Mouse (Mus musculus): ENCODE measurements around the gene Iqsec3. TPM values are rescaled to one million over a fixed set of nuclear protein-coding genes. Genes with fewer than 3 reads are reported as not detected.

Iqsec3 gene
- total RNA-seq, 2 experiments from 2014 or later, result 101 to 112 TPM

DNA sequence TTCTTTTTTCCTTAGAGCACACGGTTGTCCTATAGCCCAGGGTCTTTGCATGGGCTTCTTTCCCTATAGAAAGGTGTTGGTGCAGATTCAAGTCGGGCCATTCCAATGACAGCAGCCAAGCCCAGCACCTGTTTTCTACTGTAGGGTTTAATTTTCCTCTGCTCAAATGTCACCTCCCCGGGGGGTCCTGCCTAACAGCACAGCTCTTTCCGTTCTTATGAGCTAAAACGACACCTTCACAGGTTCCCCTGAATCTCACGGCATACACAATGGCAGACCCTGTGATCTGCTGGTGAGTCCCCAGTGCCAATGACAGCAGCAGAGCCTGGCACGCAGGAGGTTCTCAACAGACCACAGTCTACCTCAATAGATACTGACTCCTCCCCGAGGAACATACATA is 16.1 kb downstream of the Iqsec3 start:
- intact Hi-C loops (cut with DNase I), result no loop called here
- no peak for DNase-seq (ENCODE audit: low spot score in 2 of 2)

DNA sequence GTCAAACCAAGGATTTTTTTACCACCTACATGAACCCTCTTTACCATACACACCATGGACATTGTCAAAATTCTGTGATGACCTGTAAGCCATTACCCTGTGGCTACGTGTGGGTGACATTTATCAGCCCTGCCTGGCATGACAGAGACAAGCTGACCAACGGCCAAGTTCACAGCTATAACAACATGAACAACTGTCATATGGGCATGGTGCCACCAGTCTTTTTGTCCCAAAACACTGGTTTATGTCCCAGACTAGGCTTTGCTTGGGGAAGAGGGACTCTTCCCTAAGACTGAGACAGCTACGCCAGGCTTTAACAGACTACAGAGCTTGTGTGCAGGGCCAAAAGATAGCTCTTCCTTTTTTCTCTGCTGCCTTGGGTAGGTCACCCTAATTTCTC is 16.8 kb downstream of the Iqsec3 start:
- no peak for DNase-seq (ENCODE audit: low spot score in 2 of 2)
- intact Hi-C loops (cut with DNase I), result no loop called here

DNA sequence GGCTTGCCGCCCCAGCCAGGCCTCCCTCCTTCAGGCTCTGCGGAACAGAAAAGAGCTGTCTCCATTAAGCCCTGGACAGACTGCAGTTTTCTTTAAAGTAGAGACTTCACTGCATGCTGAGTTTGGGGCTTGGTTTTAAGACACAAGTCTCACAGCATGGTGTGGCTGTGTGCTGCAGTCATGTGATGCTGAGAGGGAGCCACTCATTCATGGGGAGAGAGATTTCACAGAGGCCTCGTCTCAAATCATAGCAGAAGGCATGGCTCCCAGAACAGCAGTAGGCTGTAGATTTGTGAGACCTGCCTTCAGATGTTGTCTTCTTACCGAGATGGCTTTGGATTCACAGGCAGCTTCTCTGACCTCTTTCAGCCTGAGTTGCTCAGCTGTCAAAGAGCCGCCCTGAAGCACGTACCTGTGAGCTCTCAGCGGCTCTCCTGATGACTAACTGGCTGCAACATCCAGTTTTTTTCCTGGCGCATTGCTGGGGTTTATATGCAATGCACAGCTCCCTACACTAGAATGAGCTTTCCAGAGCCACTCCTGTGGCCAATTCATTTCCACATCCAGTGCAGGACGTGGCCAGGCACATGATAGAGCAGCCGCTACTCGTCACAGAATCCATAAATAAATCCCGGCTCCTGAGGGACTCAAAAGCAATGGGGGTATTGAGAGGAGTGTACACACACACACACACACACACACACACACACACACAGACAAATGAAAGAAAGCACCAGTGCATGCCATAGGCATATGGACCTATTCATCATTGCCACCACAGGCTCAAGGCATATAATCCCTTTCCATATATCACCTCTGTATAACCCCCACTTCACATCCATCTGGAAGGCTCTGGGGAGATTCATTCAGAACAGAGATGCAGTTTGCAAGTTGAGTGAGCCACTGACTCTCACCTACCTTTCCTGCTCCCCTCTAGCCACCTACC is 18.7 kb downstream of the Iqsec3 start:
- DNase-seq (ENCODE audit: low spot score in 2 of 2), result no peak
- intact Hi-C loops (cut with DNase I), result no loop called here

DNA sequence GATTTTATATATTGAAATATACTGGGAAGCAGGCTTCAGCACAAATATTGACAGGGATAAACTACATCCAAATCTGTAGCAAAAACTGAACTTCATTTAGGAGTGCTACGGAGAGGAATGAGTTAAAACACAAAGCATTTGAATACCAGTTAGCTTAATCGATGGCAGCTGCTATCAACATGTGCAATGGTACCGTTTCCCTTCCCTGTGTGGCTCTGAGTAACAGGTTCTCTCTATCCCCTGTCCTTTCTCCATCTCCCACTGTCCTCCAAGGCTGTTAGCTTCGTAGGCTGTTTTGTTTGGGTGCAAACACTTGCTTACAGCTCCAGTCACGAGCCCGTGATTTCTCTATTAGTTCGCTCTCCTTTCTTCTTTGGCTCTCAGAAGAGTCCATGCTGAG is 19.7 kb downstream of the Iqsec3 start:
- DNase-seq (ENCODE audit: low spot score in 2 of 2), result no peak
- intact Hi-C loops (cut with DNase I), result no loop called here

DNA sequence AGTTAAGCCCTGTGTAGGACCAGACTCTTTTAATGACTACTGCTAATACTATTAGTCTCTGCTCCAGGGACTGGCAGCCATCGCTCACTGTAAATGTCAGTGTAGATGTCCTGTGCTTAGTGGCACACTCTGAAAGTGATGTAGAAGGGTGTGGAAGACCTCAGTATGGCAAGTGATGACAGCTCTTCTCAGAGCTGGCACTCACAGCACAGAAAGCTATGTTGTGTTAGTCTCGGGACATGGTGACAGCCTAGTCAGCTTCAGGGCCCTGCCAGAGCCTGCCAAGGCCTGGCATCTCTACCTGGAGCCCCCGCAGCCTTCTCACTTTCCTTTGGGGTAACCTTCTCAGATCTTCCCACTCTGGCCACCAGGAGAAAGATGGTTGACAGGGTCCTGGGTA is 21.8 kb downstream of the Iqsec3 start:
- intact Hi-C loops (cut with DNase I), result no loop called here

DNA sequence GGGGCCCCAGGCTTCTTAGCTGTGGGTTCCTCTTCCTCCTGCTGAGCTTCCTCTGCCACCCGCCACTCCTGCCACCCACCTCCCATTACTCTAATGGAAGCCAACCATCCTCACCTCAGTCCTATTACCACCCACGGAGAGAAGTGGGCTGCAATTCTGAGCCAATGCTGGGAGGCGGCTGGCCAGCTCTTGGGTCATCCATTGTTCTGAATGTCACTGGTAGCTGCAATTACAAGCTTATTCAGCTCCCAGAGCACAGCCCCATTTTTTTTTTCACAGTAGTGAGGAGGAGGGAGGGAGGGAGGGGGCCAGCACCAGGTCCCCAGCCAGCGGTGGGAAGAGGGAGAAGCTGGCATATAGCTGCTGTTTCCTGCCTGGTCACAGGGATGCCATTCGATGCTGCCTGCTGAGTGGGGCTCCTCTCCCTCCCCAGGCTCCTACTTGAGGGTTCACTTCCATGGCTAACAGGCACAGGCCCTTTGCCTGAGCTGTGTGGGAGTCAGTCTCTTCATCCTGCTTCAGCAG is 32.7 kb downstream of the Iqsec3 start:
- intact Hi-C loops (cut with DNase I), result no loop called here
- DNase-seq (ENCODE audit: low spot score in 2 of 2), result no peak

More for the DNA sequence above, 21.8 kb downstream of the Iqsec3 start:
- no peak for DNase-seq (ENCODE audit: low spot score in 2 of 2)

DNA sequence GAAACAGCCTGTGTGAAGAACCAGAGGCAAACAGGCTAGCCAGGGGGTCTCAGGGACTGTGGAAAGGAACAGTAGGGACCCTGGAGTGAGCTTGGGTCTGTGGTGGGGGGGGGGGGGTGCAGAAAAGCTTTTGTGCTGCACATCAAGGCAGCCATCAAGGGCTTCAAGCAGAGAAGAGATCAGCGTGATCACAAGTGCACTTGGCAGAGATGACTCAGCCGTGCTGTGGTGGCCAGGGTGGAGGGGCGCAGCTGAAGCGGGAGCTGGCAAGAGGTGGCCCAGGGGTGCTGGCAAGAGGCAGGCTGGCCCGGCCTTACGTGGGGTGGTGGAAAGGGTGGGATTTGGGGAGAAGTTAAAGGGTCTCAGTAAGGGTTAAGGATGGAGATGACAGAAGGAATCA is 48.6 kb downstream of the Iqsec3 start:
- intact Hi-C loops (cut with DNase I), result no loop called here
- DNase-seq (ENCODE audit: low spot score in 2 of 2), result no peak

DNA sequence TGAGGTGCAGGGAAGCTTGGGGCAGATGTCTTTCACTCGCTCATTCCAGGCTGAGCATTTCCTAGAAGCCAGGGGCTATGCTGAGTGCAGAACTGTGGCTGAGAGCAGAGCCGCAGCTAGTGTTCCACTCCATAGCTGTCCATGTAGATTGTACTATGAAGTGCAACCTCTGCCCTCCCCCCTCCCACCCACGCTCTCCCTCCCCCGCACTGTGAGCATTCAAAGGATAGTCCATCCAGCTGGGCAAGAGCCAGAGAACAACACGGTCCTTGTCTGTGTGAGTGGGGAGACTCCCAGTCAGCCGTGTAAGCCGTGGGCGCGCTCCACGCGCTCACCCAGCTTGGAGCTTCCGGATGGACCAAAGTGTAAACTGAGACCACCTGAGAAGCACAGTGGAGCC is 49.1 kb downstream of the Iqsec3 start:
- DNase-seq (ENCODE audit: low spot score in 2 of 2), result peak in 1 of 2 experiments; percentile 29
- intact Hi-C loops (cut with DNase I), result no loop called here

DNA sequence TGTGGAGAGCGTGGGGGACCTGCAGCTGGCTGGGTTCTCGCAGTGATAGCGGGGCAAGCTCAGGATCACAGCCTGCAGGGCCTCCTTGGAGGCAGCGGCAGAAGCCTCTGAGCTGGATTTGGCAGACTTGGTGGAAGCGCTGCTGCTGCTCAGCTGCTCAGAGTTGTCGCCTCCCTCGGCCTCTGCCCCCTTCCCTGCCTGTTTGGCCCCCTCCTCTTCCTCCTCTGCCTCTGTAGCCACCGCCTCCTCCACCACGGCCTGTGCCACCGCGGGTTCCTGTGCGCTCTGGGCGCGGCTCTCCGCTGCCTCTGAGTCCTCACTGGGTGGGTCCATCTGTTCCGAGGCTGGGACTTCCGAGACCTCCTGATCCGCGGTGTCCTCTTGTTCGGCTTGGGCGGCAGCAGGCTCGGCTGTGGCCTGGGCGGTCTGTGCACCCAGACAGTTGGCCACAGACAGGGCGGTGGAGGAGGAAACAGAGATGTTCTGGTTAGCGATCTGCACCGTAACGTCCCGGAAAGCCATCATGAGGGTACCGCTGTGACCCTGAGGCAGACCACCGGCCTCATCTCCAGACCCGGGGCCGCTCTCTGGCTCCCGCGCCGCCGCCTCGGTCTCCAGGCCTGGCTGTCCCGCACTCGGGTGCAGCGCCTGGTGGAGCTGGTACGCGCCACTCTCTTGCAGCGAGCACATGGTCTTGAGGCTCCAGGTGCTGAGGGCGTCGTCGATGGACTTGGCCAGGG is 60.8 kb downstream of the Iqsec3 start:
- intact Hi-C loops (cut with DNase I), result no loop called here
- DNase-seq (ENCODE audit: low spot score in 2 of 2), result no peak

DNA sequence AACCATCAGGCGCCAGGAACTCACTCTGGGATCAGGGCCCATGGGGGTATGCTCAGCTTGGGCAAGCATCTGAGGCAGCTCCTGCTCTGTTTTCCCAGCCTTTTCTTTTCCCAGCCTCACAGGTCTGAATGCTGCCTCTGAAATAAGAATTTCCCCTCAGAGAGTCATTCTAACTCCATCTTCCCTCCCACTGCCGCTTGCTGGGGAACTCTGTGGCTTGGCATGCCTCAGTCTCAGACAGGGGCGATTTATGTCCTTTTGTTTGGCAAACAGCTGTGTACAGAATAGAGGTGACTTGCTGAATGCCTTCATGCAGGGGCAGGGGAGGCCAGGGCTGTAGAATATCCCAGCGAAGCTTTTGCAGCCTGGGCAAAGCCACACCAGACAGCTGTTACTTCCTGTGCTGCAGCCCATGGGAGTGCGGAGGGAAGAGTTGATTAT is 65.9 kb downstream of the Iqsec3 start:
- intact Hi-C loops (cut with DNase I), result no loop called here
- no peak for DNase-seq (ENCODE audit: low spot score in 2 of 2)

DNA sequence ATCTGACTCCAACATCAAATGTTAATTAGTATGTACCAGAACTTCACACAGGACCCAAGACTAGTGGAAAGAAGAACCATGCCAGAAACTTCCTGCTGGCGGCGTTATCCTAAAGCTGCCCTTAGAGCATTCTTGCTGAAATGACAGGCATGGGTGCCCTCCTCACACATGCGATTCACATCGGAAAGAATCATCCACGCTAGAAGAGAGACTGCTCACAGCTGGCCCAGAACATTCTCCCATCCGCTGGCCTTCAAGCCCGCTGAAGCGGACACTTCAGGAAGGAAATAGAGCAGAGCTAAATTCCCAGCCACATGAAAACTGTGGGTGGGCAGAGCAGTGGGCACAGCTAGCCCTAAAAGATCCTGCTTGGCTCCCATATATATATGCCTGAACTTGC is 68.2 kb downstream of the Iqsec3 start:
- intact Hi-C loops (cut with DNase I), result no loop called here
- no peak for DNase-seq (ENCODE audit: low spot score in 2 of 2)

DNA sequence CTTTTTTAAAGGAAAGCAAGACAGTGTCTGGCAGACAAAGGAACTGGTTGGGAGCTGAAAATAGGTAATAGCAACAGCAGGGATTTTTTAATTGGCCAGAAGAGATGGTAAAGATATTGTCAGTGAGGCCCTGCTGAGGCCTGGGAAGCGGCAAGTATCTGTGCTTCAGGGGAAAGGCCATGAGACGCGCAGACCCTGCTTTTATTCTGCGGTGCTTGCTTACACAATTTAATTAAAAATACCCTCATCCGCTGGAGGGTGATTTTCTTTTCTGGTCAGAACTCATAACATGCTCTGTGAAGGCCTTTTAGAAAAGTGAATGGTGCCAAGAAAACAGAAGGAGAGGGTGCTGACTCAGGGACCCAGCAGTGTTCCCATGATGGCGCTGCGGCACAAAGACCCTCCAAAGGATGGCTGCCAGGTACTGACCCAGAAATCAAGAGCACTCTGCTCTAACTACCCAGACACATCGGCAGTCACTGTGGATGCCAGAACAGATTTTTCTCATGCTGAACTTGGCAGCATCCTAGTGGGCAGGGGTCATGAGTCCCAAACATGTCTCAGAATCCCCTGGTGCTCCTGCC is 70.7 kb downstream of the Iqsec3 start:
- intact Hi-C loops (cut with DNase I), result no loop called here
- DNase-seq (ENCODE audit: low spot score in 2 of 2), result no peak

DNA sequence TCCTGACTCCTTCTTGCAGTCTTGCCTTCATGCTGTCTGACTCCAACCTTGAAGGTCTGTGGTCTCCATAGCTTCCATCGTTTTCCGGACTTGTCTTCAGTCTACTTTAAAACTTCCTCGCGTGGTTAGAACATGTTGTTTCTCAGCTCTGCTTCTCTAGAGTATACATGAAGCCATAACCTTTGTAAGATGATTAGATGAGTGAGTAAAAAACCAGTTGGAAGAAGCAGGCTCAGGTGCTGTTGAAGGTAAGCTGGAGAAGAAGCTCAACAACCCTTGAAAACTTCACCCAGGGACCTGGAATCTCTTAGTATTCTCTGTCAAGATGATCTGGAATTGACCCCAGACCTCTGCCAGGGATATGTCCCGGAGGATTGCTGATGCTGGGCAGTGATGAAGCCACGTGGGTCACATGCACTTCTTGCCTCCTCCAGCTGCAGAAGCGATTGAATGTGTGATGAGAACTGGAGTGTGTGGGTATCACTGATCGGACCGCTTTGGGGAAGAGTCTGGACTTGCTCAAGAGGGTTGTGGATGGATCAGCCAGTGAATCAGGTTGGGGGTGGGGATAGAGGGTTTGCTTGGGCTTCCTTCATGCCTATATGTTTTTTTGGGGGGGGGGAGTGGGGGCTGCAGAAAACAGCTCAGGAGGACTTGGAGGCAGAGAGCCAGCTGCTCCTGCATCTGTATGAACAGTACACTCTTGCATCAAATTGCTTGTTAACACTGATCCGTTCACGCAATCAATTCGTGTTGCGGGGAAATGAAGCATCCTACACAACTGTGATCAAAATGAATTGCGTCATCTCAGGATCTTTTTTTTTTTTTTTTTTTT is 71.4 kb downstream of the Iqsec3 start:
- intact Hi-C loops (cut with DNase I), result no loop called here
- no peak for DNase-seq (ENCODE audit: low spot score in 2 of 2)

DNA sequence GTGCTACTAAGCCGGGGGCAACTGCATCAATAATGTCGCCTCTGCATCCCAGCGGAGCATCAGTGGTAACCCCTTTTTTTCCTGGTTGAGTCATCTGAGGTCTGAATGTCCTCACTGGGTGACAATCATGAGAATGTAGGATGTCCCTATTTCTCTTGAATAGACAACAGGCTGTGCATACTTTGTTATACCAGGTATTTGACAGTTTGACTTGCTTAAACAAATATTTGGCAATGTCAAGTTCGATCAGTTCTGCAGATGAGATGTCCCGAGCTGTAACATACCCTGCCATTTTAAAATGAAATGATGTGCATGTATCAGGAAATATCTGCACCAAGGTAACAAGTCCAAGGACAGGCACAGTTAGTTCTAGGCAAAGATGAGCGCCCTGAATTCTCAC is 72.3 kb downstream of the Iqsec3 start:
- DNase-seq (ENCODE audit: low spot score in 2 of 2), result no peak
- intact Hi-C loops (cut with DNase I), result no loop called here

DNA sequence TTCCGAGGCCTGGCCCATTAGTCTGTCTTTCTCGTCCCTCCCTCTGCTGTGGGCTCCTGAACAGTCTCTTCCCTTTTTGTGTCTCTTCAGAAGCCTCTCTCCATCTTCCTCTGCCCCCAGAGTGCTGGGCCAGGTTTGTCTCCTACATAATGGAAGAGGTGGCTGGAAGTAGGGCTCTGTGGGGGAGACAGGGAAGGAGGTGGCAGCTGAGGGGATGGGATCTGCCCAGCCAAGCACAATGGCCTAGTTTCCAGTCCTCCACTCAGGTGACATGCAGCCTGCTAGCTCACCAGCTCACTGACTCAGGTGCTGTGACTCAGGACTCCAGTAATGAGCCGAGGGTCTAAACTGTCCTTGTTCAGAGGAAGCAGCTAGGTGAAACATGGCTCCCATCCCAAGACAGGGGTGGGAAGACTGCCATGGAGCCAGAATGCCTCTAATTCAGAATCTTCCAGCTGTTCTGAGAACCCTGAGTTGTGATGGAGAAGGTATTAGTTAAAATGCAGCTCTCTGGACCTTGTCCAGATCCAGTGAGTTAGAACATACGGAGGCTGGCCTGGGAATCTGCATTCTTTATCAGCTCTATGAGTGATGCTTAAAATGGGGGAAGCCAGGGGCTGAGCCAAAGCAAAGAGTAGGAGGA is 80.7 kb downstream of the Iqsec3 start:
- intact Hi-C loops (cut with DNase I), result no loop called here
- DNase-seq (ENCODE audit: low spot score in 2 of 2), result peak; percentile 48 to 51

DNA sequence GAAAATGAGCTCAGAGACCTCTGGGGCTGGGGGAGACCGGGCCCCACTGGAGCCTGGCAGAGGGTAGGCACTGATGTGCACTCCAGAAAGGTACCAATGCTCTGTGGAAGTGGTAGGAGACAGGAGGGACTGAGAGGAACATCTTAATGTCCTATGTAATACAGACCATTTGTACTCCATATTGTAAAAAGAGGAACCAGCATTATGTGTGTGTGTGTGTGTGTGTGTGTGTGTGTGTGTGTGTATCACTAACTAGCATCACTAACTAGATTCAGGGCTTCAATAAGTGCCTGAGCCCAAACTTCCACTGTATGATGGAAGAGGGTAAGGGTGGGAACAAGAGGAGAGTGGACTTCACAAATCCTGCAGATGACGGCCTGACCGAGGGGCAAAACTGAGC is 88.1 kb downstream of the Iqsec3 start:
- intact Hi-C loops (cut with DNase I), result no loop called here
- DNase-seq (ENCODE audit: low spot score in 2 of 2), result no peak

DNA sequence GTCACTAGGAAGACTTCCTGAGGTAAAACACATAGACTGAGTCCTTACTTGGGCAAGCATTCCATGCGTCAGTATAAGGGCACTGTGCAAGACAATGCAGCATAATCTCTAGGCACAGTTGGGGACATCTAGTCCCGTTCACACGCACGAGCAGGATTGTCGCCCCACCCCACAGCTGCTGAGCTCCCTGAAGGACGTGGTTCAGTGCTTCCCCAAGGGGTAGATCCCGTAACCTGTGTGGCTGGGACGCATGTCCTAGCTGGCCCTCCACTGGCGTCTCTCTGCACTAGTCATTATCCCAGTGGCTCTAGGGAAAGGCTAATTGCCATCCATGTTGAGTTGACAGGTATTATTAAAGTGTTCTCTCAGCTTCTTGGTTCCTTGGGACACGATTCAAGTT is 91.4 kb downstream of the Iqsec3 start:
- intact Hi-C loops (cut with DNase I), result no loop called here
- no peak for DNase-seq (ENCODE audit: low spot score in 2 of 2)

DNA sequence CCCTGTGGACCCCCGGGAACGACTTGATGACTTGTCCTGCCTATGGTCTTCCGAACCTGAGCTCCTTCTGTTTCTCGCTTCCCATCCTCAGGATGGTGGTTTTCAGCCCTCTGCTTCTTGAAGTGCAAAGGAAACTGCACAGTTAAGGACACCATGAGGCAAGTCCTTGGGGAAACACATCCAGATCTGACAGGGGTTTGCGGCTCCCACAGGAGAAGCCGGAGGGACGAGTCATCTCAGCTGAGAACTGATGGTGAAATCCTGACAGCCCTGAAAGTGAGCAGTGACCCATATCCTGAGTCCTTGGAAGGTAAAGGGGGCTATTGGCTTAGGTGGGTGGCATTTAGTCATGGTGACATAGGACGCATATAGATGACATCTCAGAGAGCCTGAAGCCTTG is 92.9 kb downstream of the Iqsec3 start:
- no peak for DNase-seq (ENCODE audit: low spot score in 2 of 2)
- intact Hi-C loops (cut with DNase I), result no loop called here

DNA sequence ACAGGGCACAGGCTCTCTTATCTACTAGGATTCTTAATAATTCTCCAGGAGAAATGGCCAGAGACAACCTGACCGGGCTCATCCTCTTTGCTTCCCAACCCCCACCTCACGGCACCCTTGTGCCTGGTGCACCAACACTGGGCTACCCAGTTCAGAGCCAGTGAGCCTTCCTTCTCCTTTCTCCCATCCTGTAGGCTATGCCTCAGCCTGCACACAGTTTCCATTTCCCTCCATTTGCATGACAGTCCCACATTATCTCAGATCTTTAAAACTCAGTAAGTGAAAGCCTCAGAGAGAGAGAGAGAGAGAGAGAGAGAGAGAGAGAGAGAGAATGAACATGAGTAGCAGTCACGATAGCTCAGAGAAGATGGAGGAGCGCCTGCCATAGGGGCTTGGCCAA is 95.2 kb downstream of the Iqsec3 start:
- no peak for DNase-seq (ENCODE audit: low spot score in 2 of 2)
- intact Hi-C loops (cut with DNase I), result no loop called here
